Mouse (Mus musculus): ENCODE results near the gene Ankrd37. TPM values are rescaled to one million over a fixed set of nuclear protein-coding genes. Genes with fewer than 3 reads are reported as not detected.

Ankrd37 gene
- 5.5 TPM for polyA plus RNA-seq (2012; fragmentation: generic; extraction: Trizol)

GRCm38 (mm10) chr8:46005596-46005995, at the start of gene Ankrd37:
Ankrd37 (minus strand) TSS chr8:46005707.
- Histone ChIP-seq H3ac (ENCODE audit: control insufficient read depth, insufficient read length) (no peak within 1 kb of the TSS), H3K36me3 (ENCODE audit: control insufficient read depth, insufficient read depth) (no peaks in the 10 kb centered on the region), H3K79me2 (ENCODE audit: control insufficient read depth, insufficient read depth) (no peaks in the 10 kb centered on the region), H3K4me2 (ENCODE audit: low read depth) (peak within 1 kb of the TSS; percentile 72), H3K4me3 (no peak within 1 kb of the TSS), H3K27me3 (ENCODE audit: control insufficient read depth, insufficient read depth, insufficient read length) (no peaks in the 10 kb centered on the region)
- TF ChIP-seq SRF (IDR thresholded peaks at IDR 0.05; ENCODE audit: control insufficient read depth, insufficient read length, low read depth) (no peak), CEBPB (IDR thresholded peaks at IDR 0.05; ENCODE audit: insufficient read depth, poor library complexity, severe bottlenecking) (no peak), TCF12 (IDR thresholded peaks at IDR 0.05; ENCODE audit: insufficient read depth, poor library complexity, severe bottlenecking) (no peak), MYOD1 (IDR thresholded peaks at IDR 0.05; ENCODE audit: control insufficient read depth in 1 of 3, insufficient read length in 2 of 3, low read depth in 2 of 3) (no peak), REST (IDR thresholded peaks at IDR 0.05; ENCODE audit: insufficient read depth, insufficient read length) (no peak), MYOG (IDR thresholded peaks at IDR 0.05; ENCODE audit: control insufficient read depth in 1 of 3, insufficient read depth in 1 of 3, insufficient read length in 2 of 3, low read depth in 2 of 3) (no peak), USF1 (IDR thresholded peaks at IDR 0.05; ENCODE audit: low read depth) (no peak), E2F4 (IDR thresholded peaks at IDR 0.05; ENCODE audit: insufficient read depth) (no peak), POLR2A (IDR thresholded peaks at IDR 0.05; ENCODE audit: insufficient read length, low read depth) (no peak), TCF3 (IDR thresholded peaks at IDR 0.05; ENCODE audit: insufficient read length, low read depth) (no peak), POLR2AphosphoS2 (IDR thresholded peaks at IDR 0.05; ENCODE audit: insufficient read length, low read depth) (no peak), MAX (IDR thresholded peaks at IDR 0.05; ENCODE audit: low read depth) (no peak)

- no peaks in the 10 kb centered on the region for H3K27me3 ChIP-seq (ENCODE audit: control insufficient read depth, insufficient read depth, insufficient read length)
- H3K4me2 ChIP-seq (ENCODE audit: low read depth), result no peak overlapping the region
- H3K4me3 ChIP-seq, result no peak overlapping the region
- no peak overlapping the region for H3ac ChIP-seq (ENCODE audit: control insufficient read depth, insufficient read length)
- no peaks in the 10 kb centered on the region for H3K79me2 ChIP-seq (ENCODE audit: control insufficient read depth, insufficient read depth)
- TF ChIP-seq MAX (IDR thresholded peaks at IDR 0.05; ENCODE audit: low read depth) (no peak), E2F4 (IDR thresholded peaks at IDR 0.05; ENCODE audit: insufficient read depth) (no peak), SRF (IDR thresholded peaks at IDR 0.05; ENCODE audit: control insufficient read depth, insufficient read length, low read depth) (no peak), CEBPB (IDR thresholded peaks at IDR 0.05; ENCODE audit: insufficient read depth, poor library complexity, severe bottlenecking) (no peak), MYOD1 (IDR thresholded peaks at IDR 0.05; ENCODE audit: control insufficient read depth in 1 of 3, insufficient read length in 2 of 3, low read depth in 2 of 3) (no peak), MYOG (IDR thresholded peaks at IDR 0.05; ENCODE audit: control insufficient read depth in 1 of 3, insufficient read depth in 1 of 3, insufficient read length in 2 of 3, low read depth in 2 of 3) (no peak), TCF3 (IDR thresholded peaks at IDR 0.05; ENCODE audit: insufficient read length, low read depth) (no peak), POLR2AphosphoS2 (IDR thresholded peaks at IDR 0.05; ENCODE audit: insufficient read length, low read depth) (no peak), TCF12 (IDR thresholded peaks at IDR 0.05; ENCODE audit: insufficient read depth, poor library complexity, severe bottlenecking) (no peak), USF1 (IDR thresholded peaks at IDR 0.05; ENCODE audit: low read depth) (no peak), POLR2A (IDR thresholded peaks at IDR 0.05; ENCODE audit: insufficient read length, low read depth) (no peak), REST (IDR thresholded peaks at IDR 0.05; ENCODE audit: insufficient read depth, insufficient read length) (no peak)
- H3K36me3 ChIP-seq (ENCODE audit: control insufficient read depth, insufficient read depth), result peaks cover 15% of the 10 kb centered on the region
Measured at GRCm38 (mm10) chr8:46040260-46040659, 34.8 kb upstream of the Ankrd37 start.

DNA sequence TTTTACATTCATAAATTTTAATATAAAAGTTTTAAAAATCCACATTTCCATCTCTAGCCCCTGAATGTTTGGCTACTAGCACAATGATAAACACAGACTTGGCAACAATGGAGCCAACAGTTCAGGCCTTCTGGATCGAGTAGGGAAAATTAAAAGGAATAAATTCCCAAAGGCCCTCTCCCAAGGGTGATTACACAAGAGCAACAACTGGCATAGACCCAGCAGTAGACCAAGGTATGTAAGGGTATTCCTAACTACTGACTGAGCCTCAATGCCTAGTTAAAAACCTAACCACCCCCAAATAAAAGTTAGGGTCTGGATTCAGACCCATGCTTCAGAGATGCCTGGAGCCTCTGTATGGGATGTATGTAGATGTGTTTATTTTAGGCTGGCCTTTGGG, 34.2 kb upstream of the Ankrd37 start:
- H3ac ChIP-seq (ENCODE audit: control insufficient read depth, insufficient read length), result no peak overlapping the region
- no peaks in the 10 kb centered on the region for H3K27me3 ChIP-seq (ENCODE audit: control insufficient read depth, insufficient read depth, insufficient read length)
- H3K4me3 ChIP-seq, result no peak overlapping the region
- peaks cover 13% of the 10 kb centered on the region for H3K36me3 ChIP-seq (ENCODE audit: control insufficient read depth, insufficient read depth)
- H3K79me2 ChIP-seq (ENCODE audit: control insufficient read depth, insufficient read depth), result no peaks in the 10 kb centered on the region
- no peak for TF ChIP-seq TCF12 (IDR thresholded peaks at IDR 0.05; ENCODE audit: insufficient read depth, poor library complexity, severe bottlenecking)
- TF ChIP-seq MYOG (IDR thresholded peaks at IDR 0.05; ENCODE audit: control insufficient read depth in 1 of 3, insufficient read depth in 1 of 3, insufficient read length in 2 of 3, low read depth in 2 of 3), result no peak
- TF ChIP-seq E2F4 (IDR thresholded peaks at IDR 0.05; ENCODE audit: insufficient read depth), result no peak
- TF ChIP-seq TCF3 (IDR thresholded peaks at IDR 0.05; ENCODE audit: insufficient read length, low read depth), result no peak
- no peak for TF ChIP-seq MYOD1 (IDR thresholded peaks at IDR 0.05; ENCODE audit: control insufficient read depth in 1 of 3, insufficient read length in 2 of 3, low read depth in 2 of 3)
- TF ChIP-seq SRF (IDR thresholded peaks at IDR 0.05; ENCODE audit: control insufficient read depth, insufficient read length, low read depth), result no peak
- no peak for TF ChIP-seq REST (IDR thresholded peaks at IDR 0.05; ENCODE audit: insufficient read depth, insufficient read length)
- no peak for TF ChIP-seq POLR2A (IDR thresholded peaks at IDR 0.05; ENCODE audit: insufficient read length, low read depth)
- no peak for TF ChIP-seq POLR2AphosphoS2 (IDR thresholded peaks at IDR 0.05; ENCODE audit: insufficient read length, low read depth)
- no peak for TF ChIP-seq CEBPB (IDR thresholded peaks at IDR 0.05; ENCODE audit: insufficient read depth, poor library complexity, severe bottlenecking)
- H3K4me2 ChIP-seq (ENCODE audit: low read depth), result no peak overlapping the region

DNA sequence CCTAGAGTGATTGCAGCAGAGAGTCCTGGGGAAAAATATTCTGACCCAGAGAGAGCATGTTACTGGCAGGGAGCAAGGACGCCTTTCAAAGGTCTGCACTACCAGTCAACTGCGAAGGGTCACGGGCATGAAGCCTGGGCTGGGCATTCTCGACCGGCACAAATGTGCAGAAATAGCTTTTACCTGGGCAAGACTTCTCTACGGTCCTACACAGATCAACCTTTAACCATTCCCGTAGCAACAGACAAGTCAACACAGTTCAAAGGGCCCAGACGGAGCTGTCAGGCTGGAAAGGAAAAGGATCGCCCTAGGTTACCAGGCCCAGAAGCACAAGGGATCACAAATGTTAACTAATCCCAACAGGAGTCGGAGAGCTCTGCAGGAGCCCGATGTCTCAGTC, 30.7 kb upstream of the Ankrd37 start:
- Histone ChIP-seq H3K36me3 (ENCODE audit: control insufficient read depth, insufficient read depth) (peaks cover 12% of the 10 kb centered on the region), H3K27me3 (ENCODE audit: control insufficient read depth, insufficient read depth, insufficient read length) (no peaks in the 10 kb centered on the region), H3ac (ENCODE audit: control insufficient read depth, insufficient read length) (no peak overlapping the region), H3K4me3 (no peak overlapping the region), H3K79me2 (ENCODE audit: control insufficient read depth, insufficient read depth) (no peaks in the 10 kb centered on the region), H3K4me2 (ENCODE audit: low read depth) (no peak overlapping the region)
- TF ChIP-seq SRF (IDR thresholded peaks at IDR 0.05; ENCODE audit: control insufficient read depth, insufficient read length, low read depth) (no peak), TCF3 (IDR thresholded peaks at IDR 0.05; ENCODE audit: insufficient read length, low read depth) (no peak), POLR2AphosphoS2 (IDR thresholded peaks at IDR 0.05; ENCODE audit: insufficient read length, low read depth) (no peak), MYOG (IDR thresholded peaks at IDR 0.05; ENCODE audit: control insufficient read depth in 1 of 3, insufficient read depth in 1 of 3, insufficient read length in 2 of 3, low read depth in 2 of 3) (no peak), MAX (IDR thresholded peaks at IDR 0.05; ENCODE audit: low read depth) (no peak), REST (IDR thresholded peaks at IDR 0.05; ENCODE audit: insufficient read depth, insufficient read length) (no peak), E2F4 (IDR thresholded peaks at IDR 0.05; ENCODE audit: insufficient read depth) (no peak), MYOD1 (IDR thresholded peaks at IDR 0.05; ENCODE audit: control insufficient read depth in 1 of 3, insufficient read length in 2 of 3, low read depth in 2 of 3) (no peak), USF1 (IDR thresholded peaks at IDR 0.05; ENCODE audit: low read depth) (no peak)

Data from myocyte (in vitro differentiated cells).